Mouse (Mus musculus): ENCODE data around the gene Rab6a. TPM values are rescaled to one million over a fixed set of nuclear protein-coding genes. Genes with fewer than 3 reads are reported as not detected.

Rab6a gene
- polyA plus RNA-seq, 1 experiment from 2014 or later = 88.3 TPM

DNA sequence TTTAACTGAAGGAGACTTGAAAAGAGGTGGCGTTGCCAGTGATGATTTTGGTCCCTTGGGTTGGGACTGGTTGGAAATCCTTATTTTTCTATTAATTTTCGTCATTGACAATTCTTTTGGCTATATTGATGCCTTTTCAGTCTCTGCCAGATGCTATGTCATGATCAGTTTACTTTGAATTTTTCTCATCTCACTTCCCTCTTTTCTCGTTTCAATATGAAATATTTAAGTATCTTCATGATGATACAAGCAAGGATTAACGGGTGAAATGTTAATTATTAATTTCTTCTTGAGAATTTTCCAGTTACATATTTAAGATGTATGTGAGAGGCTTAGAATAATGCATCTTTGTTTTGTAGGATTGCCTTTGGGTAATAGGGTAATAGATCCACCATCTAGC lies 1.7 kb downstream of the Rab6a start:
- H3K9ac ChIP-seq (replicated peaks; ENCODE audit: low read length) = peak overlapping the region; percentile 98
- H3K27me3 ChIP-seq (ENCODE audit: insufficient read depth, low read length) = no peaks in the 10 kb centered on the region
- WGBS = 14% methylated on average over 4 of the region's 4 CpGs
- no peak for ATAC-seq (ENCODE audit: low FRiP score, low TSS enrichment)
- H3K9me3 ChIP-seq (ENCODE audit: low read length) = no peaks in the 10 kb centered on the region
- no peaks in the 10 kb centered on the region for H3K36me3 ChIP-seq (ENCODE audit: insufficient read depth, low read length)
- H3K4me2 ChIP-seq (replicated peaks; ENCODE audit: low read depth, low read length) = peak overlapping the region; percentile 67
- H3K4me3 ChIP-seq (ENCODE audit: low read length) = peak overlapping the region; percentile 100
- peaks cover 13% of the 10 kb centered on the region for H3K4me1 ChIP-seq (ENCODE audit: insufficient read depth, low read length)
- H3K27ac ChIP-seq (ENCODE audit: low read length) = peak overlapping the region; percentile 98

DNA sequence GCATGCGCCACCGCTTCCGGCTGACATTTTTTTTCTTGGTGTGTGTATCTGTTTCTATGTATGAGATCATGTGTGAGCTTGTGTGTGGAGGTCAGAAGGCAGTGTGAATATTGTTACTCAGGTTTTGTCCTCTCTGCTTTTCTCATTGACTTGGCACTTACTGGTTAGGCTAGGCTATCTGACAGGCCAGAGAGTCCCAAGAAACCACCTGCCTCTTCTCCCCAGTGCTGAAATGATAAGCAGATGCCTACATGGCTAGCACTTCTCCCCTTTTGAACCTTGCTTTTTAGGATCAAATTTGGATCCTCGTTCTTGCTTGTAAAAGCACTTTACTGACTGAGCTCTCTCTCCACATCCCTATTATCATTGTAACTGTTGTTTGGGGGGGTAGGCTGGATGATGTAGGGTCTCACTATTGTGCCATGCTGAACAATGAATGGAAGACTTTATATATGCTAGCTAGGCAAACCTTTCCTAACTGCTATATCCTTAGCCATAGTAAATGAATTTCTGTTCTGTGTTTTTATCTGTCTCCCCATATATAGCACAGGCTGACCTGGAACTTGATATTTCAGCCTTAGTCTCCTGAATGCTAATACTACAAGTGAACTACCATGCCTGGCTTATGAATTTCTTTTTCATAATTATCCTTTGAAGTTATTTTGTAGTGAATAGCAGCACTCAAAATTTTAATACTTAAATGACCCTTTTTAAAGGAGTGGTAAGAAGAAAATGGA lies 9.1 kb downstream of the Rab6a start:
- no peak overlapping the region for H3K4me2 ChIP-seq (replicated peaks; ENCODE audit: low read depth, low read length)
- WGBS = 88% methylated on average over 4 of the region's 4 CpGs
- no peak overlapping the region for H3K9ac ChIP-seq (replicated peaks; ENCODE audit: low read length)
- H3K4me1 ChIP-seq (ENCODE audit: insufficient read depth, low read length) = no peaks in the 10 kb centered on the region
- no peaks in the 10 kb centered on the region for H3K9me3 ChIP-seq (ENCODE audit: low read length)
- H3K36me3 ChIP-seq (ENCODE audit: insufficient read depth, low read length) = no peaks in the 10 kb centered on the region
- no peaks in the 10 kb centered on the region for H3K27me3 ChIP-seq (ENCODE audit: insufficient read depth, low read length)
- ATAC-seq (ENCODE audit: low FRiP score, low TSS enrichment) = no peak
- no peak overlapping the region for H3K27ac ChIP-seq (ENCODE audit: low read length)
- no peak overlapping the region for H3K4me3 ChIP-seq (ENCODE audit: low read length)

DNA sequence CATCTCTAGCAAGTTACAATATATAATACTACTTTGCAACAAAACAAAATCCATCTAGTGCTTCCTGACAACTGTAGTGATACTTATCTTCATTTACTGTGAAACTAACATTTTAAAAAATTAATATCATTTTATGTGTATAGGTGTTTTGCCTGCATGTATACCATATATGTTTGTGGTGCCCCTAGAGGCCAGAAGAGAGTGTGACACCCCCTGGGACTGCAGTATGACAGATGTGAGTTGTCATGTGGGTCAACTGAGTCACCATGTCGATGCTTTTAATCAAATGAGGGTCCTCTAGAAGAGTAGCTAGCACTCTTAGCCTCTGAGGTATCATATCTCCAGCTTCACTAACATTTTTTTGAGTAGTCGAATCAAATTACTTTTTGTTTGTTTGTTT lies 15.1 kb downstream of the Rab6a start:
- Histone ChIP-seq H3K4me3 (ENCODE audit: low read length) (no peak overlapping the region), H3K4me2 (replicated peaks; ENCODE audit: low read depth, low read length) (no peak overlapping the region), H3K9ac (replicated peaks; ENCODE audit: low read length) (no peak overlapping the region), H3K36me3 (ENCODE audit: insufficient read depth, low read length) (no peaks in the 10 kb centered on the region), H3K27ac (ENCODE audit: low read length) (no peak overlapping the region), H3K4me1 (ENCODE audit: insufficient read depth, low read length) (peaks cover 8% of the 10 kb centered on the region; the same call in 1 of the 2 replicates), H3K9me3 (ENCODE audit: low read length) (no peaks in the 10 kb centered on the region), H3K27me3 (ENCODE audit: insufficient read depth, low read length) (no peaks in the 10 kb centered on the region)
- WGBS = 81% methylated on average over 2 of the region's 2 CpGs
- ATAC-seq (ENCODE audit: low FRiP score, low TSS enrichment) = no peak

DNA sequence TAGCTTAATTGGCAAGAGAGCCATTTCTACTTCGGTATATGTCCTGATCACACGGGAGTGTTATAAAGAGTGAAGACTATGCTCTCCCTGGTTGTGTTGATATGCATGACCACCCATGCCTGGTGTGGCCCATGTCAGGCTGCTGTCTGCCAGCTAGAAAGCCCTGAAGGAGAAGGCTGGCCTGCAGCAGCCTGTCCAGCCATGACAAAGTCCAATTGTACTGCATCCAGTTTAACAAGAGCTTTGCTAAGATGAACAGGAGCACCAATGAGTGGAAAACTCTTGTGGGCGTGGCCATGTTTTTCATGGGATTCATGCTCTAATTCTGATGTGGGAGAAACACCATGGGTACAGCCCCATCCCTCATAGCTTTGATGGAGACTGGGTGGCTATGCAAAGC lies 17.3 kb downstream of the Rab6a start:
- H3K4me3 ChIP-seq (ENCODE audit: low read length) = no peak overlapping the region
- peaks cover 8% of the 10 kb centered on the region; the same call in 1 of the 2 replicates for H3K4me1 ChIP-seq (ENCODE audit: insufficient read depth, low read length)
- no peak overlapping the region for H3K9ac ChIP-seq (replicated peaks; ENCODE audit: low read length)
- ATAC-seq (ENCODE audit: low FRiP score, low TSS enrichment) = peak; percentile 87
- whole genome bisulfite sequencing = 44% methylated on average over 3 of the region's 3 CpGs
- no peaks in the 10 kb centered on the region for H3K36me3 ChIP-seq (ENCODE audit: insufficient read depth, low read length)
- H3K27me3 ChIP-seq (ENCODE audit: insufficient read depth, low read length) = no peaks in the 10 kb centered on the region
- H3K27ac ChIP-seq (ENCODE audit: low read length) = no peak overlapping the region
- H3K9me3 ChIP-seq (ENCODE audit: low read length) = no peaks in the 10 kb centered on the region
- no peak overlapping the region for H3K4me2 ChIP-seq (replicated peaks; ENCODE audit: low read depth, low read length)

DNA sequence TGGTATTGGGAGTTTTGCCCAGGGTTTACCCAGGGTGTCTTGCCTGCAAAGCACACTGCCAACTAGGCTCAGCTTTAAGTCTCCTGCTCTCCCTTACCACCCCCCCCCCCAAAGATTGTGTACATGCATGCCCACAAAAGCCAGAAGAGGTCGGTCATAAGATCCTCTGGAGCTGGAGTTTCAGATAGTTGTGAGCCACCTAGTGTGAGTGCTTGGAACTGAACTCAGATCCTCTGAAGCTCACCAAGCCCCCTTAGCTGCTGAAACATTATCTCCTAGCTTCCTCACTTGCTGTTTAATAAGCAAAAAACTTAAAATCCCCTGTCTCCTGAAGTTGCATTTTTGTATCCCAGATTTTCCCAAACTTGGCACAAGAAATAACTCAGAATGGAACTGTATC lies 30.4 kb downstream of the Rab6a start:
- WGBS = 0% methylated on average over 1 of the region's 1 CpGs
- no peak overlapping the region for H3K4me2 ChIP-seq (replicated peaks; ENCODE audit: low read depth, low read length)
- H3K27ac ChIP-seq (ENCODE audit: low read length) = no peak overlapping the region
- H3K9me3 ChIP-seq (ENCODE audit: low read length) = no peaks in the 10 kb centered on the region
- no peak overlapping the region for H3K9ac ChIP-seq (replicated peaks; ENCODE audit: low read length)
- peaks cover 12% of the 10 kb centered on the region for H3K36me3 ChIP-seq (ENCODE audit: insufficient read depth, low read length)
- H3K4me3 ChIP-seq (ENCODE audit: low read length) = no peak overlapping the region
- ATAC-seq (ENCODE audit: low FRiP score, low TSS enrichment) = no peak
- no peaks in the 10 kb centered on the region for H3K4me1 ChIP-seq (ENCODE audit: insufficient read depth, low read length)
- H3K27me3 ChIP-seq (ENCODE audit: insufficient read depth, low read length) = no peaks in the 10 kb centered on the region

DNA sequence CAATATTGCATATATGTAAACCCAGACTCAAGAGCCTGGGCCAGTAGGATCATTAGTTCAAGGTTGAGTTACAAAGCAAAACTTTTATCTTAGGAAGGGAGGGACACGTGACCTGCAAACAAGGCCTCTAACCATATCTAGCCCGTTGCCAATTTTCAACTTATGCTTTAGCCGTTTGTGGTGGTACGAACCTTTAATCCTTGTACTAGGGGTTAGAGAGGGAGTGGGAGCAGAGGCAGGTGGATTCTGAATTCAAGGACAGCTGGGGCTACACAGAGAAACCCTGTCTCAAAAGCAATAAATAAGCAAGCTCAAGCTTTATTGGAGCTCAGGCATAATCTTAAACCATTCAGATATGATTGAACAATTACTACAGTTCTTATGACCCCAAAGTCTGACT lies 35.2 kb downstream of the Rab6a start:
- ATAC-seq (ENCODE audit: low FRiP score, low TSS enrichment) = no peak
- H3K9ac ChIP-seq (replicated peaks; ENCODE audit: low read length) = no peak overlapping the region

DNA sequence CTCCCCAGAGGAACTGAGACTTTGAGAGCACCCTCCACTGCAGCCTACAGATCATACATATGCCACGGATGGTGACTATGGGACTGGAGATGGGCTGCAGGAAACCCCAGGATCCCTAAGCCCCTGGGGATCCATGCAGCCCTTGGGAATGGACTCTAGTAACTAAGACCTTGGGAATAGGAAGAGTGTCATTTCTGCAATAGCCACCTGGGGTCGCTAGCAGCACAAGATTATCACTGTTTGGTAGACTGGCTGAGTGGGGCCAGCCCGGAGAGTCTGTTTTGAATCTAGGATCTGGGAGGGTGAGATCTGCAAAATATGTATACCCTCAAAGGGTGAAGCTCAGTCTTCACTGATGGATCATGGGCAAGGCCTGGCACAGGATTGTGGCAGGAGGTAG lies 37.9 kb downstream of the Rab6a start:
- WGBS = 42% methylated on average over 3 of the region's 3 CpGs
- no peaks in the 10 kb centered on the region for H3K4me1 ChIP-seq (ENCODE audit: insufficient read depth, low read length)
- no peak overlapping the region for H3K27ac ChIP-seq (ENCODE audit: low read length)
- no peak overlapping the region for H3K9ac ChIP-seq (replicated peaks; ENCODE audit: low read length)
- H3K36me3 ChIP-seq (ENCODE audit: insufficient read depth, low read length) = peaks cover 3% of the 10 kb centered on the region; the same call in 1 of the 2 replicates
- ATAC-seq (ENCODE audit: low FRiP score, low TSS enrichment) = peak; percentile 49; the same call in 1 of the 2 replicates
- H3K4me3 ChIP-seq (ENCODE audit: low read length) = no peak overlapping the region
- no peak overlapping the region for H3K4me2 ChIP-seq (replicated peaks; ENCODE audit: low read depth, low read length)
- no peaks in the 10 kb centered on the region for H3K27me3 ChIP-seq (ENCODE audit: insufficient read depth, low read length)
- H3K9me3 ChIP-seq (ENCODE audit: low read length) = no peaks in the 10 kb centered on the region

More for the DNA sequence above, 35.2 kb downstream of the Rab6a start:
- no peak overlapping the region for H3K4me2 ChIP-seq (replicated peaks; ENCODE audit: low read depth, low read length)
- H3K27me3 ChIP-seq (ENCODE audit: insufficient read depth, low read length) = no peaks in the 10 kb centered on the region
- no peaks in the 10 kb centered on the region for H3K4me1 ChIP-seq (ENCODE audit: insufficient read depth, low read length)
- H3K4me3 ChIP-seq (ENCODE audit: low read length) = no peak overlapping the region
- no peak overlapping the region for H3K27ac ChIP-seq (ENCODE audit: low read length)
- 83% methylated on average over 4 of the region's 4 CpGs for WGBS
- H3K9me3 ChIP-seq (ENCODE audit: low read length) = no peaks in the 10 kb centered on the region
- no peaks in the 10 kb centered on the region for H3K36me3 ChIP-seq (ENCODE audit: insufficient read depth, low read length)

DNA sequence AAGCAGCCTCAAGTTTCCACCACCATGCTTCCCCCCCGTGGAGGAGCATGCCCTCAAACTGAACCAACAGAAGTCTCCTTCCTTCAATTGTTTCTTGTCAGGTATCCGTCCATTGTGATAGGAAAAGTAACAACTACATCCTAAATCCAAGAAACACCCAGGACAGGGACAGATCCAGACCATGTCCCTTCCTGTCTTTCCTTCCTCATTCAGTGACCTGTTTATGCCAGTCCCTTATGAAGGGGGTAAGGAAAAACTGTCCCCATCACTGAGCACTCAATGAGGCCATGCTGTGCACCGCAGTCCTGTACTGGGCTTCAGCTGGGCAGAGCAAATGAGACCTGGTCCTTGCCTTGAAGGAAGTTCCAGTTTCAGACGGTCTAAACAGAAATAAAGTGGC lies 41.9 kb downstream of the Rab6a start:
- 82% methylated on average over 4 of the region's 4 CpGs for WGBS
- H3K9me3 ChIP-seq (ENCODE audit: low read length) = no peaks in the 10 kb centered on the region
- ATAC-seq (ENCODE audit: low FRiP score, low TSS enrichment) = no peak
- H3K27me3 ChIP-seq (ENCODE audit: insufficient read depth, low read length) = no peaks in the 10 kb centered on the region
- peaks cover 3% of the 10 kb centered on the region; the same call in 1 of the 2 replicates for H3K36me3 ChIP-seq (ENCODE audit: insufficient read depth, low read length)
- H3K4me1 ChIP-seq (ENCODE audit: insufficient read depth, low read length) = no peaks in the 10 kb centered on the region
- H3K27ac ChIP-seq (ENCODE audit: low read length) = no peak overlapping the region
- no peak overlapping the region for H3K4me2 ChIP-seq (replicated peaks; ENCODE audit: low read depth, low read length)
- no peak overlapping the region for H3K9ac ChIP-seq (replicated peaks; ENCODE audit: low read length)
- no peak overlapping the region for H3K4me3 ChIP-seq (ENCODE audit: low read length)

DNA sequence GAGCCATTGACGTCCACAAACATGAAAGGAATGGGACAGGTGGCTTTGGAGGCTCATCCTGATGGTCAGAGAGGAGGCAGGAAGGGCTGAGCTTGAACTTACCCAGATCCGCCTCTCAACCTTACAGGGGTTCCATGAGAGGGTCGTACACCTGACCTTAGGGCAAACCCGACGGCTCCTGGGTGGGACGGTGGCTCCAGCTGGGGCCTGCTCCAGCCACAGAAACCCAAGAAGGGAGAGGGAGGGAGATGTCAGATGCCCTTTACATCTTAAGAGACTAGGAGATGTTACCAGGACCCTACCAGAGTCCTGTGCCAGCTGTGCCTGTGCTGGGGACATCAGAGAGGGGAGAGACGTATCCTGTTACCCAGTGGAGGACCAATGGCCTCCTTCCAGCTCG lies 42.6 kb downstream of the Rab6a start:
- Histone ChIP-seq H3K4me2 (replicated peaks; ENCODE audit: low read depth, low read length) (no peak overlapping the region), H3K27me3 (ENCODE audit: insufficient read depth, low read length) (no peaks in the 10 kb centered on the region), H3K9me3 (ENCODE audit: low read length) (no peaks in the 10 kb centered on the region), H3K4me3 (ENCODE audit: low read length) (no peak overlapping the region), H3K36me3 (ENCODE audit: insufficient read depth, low read length) (peaks cover 3% of the 10 kb centered on the region; the same call in 1 of the 2 replicates), H3K27ac (ENCODE audit: low read length) (no peak overlapping the region), H3K9ac (replicated peaks; ENCODE audit: low read length) (no peak overlapping the region), H3K4me1 (ENCODE audit: insufficient read depth, low read length) (no peaks in the 10 kb centered on the region)
- ATAC-seq (ENCODE audit: low FRiP score, low TSS enrichment) = no peak
- WGBS = 52% methylated on average over 8 of the region's 8 CpGs

DNA sequence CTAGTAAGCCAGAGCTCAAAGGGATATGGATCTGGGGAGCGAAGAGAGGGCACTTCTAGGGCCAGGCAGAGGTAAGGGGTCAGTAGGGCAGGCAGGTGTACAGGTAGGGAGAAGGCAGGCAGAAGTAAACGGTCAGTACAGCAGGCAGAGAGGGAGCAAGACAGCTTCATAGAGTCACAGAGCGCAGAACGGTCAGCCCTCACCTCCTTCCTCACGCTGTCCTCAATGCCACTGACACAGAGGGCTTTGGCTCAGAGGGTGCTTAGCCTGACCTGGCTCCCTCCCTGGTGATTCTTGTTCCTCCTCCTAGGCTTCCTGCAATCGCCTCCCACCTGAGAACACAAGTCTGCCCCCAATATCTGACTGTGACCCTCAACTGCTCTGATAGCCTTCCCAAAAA lies 43.2 kb downstream of the Rab6a start:
- H3K27ac ChIP-seq (ENCODE audit: low read length) = no peak overlapping the region
- no peak for ATAC-seq (ENCODE audit: low FRiP score, low TSS enrichment)
- no peaks in the 10 kb centered on the region for H3K27me3 ChIP-seq (ENCODE audit: insufficient read depth, low read length)
- no peaks in the 10 kb centered on the region for H3K4me1 ChIP-seq (ENCODE audit: insufficient read depth, low read length)
- H3K4me2 ChIP-seq (replicated peaks; ENCODE audit: low read depth, low read length) = no peak overlapping the region
- no peak overlapping the region for H3K9ac ChIP-seq (replicated peaks; ENCODE audit: low read length)
- H3K9me3 ChIP-seq (ENCODE audit: low read length) = no peaks in the 10 kb centered on the region
- WGBS = 82% methylated on average over 6 of the region's 6 CpGs
- peaks cover 3% of the 10 kb centered on the region; the same call in 1 of the 2 replicates for H3K36me3 ChIP-seq (ENCODE audit: insufficient read depth, low read length)
- no peak overlapping the region for H3K4me3 ChIP-seq (ENCODE audit: low read length)
